Mouse (Mus musculus) liver, embryonic 14.5 days (tissue): ENCODE data around the gene Tle2. TPM values are rescaled to one million over a fixed set of nuclear protein-coding genes. Genes with fewer than 3 reads are reported as not detected.

ENCODE experiments used
- ATAC-seq: fragments of 200-750 bp; cut with Nextera tagmentation; 2 replicates; pipeline ENCODE4 v1.8.0; 2017; ENCODE audit warnings: moderate number of reproducible peaks, mild to moderate bottlenecking, moderate library complexity; ENCODE audit not compliant: insufficient read depth
- DNase-seq, 3 experiments: peaks; one replicate each; pipeline ENCODE4 v3.0.0-alpha.2; 2012 to 2013; ENCODE audit warnings: low read depth in 3 of 3, low spot score in 3 of 3
- H3K27ac ChIP-seq: fragments of 300-500 bp; sonication (generic); 2 replicates; pipeline ENCODE4 v1.5.1; 2014; ENCODE audit warnings: moderate library complexity, mild to moderate bottlenecking, control low read depth, inconsistent platforms
- H3K27me3 ChIP-seq: fragments of 300-500 bp; sonication (generic); 2 replicates; pipeline ENCODE4 v1.6.1; 2014; ENCODE audit warnings: mild to moderate bottlenecking, low read length, moderate library complexity; ENCODE audit not compliant: control insufficient read depth, insufficient read depth
- H3K36me3 ChIP-seq: fragments of 300-500 bp; sonication (generic); replicated peaks from 2 replicates; pipeline ENCODE4 v1.6.1; 2014; ENCODE audit warnings: low read depth; ENCODE audit not compliant: control insufficient read depth, insufficient read depth
- H3K4me1 ChIP-seq, 2 experiments: fragments of 200-500 bp in 1 of 2; fragments of 300-500 bp in 1 of 2; sonication (generic) in 1 of 2; replicated peaks; 2 replicates each; pipeline ENCODE4 v1.6.1; 2012 to 2014; ENCODE audit warnings: antibody characterized with exemption in 1 of 2, inconsistent platforms in 1 of 2, low read length in 1 of 2; ENCODE audit not compliant: control insufficient read depth in 2 of 2, insufficient read depth in 2 of 2
- H3K4me2 ChIP-seq: fragments of 300-500 bp; sonication (generic); 2 replicates; pipeline ENCODE4 v1.6.1; 2014; ENCODE audit warnings: low read depth, mild to moderate bottlenecking, control low read depth, moderate library complexity
- H3K4me3 ChIP-seq, 2 experiments: fragments of 200-500 bp in 1 of 2; fragments of 300-500 bp in 1 of 2; sonication (generic) in 1 of 2; 2 replicates each; pipeline ENCODE4 v1.5.1; 2012 to 2014; ENCODE audit warnings: low read depth in 2 of 2, low read length in 2 of 2, mild to moderate bottlenecking in 2 of 2, control low read depth in 1 of 2, inconsistent platforms in 1 of 2, moderate library complexity in 1 of 2; ENCODE audit not compliant: insufficient read depth in 1 of 2
- H3K9ac ChIP-seq: fragments of 300-500 bp; sonication (generic); replicated peaks from 2 replicates; pipeline ENCODE4 v1.6.1; 2014; ENCODE audit warnings: mild to moderate bottlenecking, control low read depth, moderate library complexity
- H3K9me3 ChIP-seq: fragments of 300-500 bp; sonication (generic); 2 replicates; pipeline ENCODE4 v1.6.1; 2016; ENCODE audit warnings: low read length, mixed read lengths; ENCODE audit not compliant: control insufficient read depth
- CTCF ChIP-seq: IDR thresholded peaks from 2 replicates; pipeline ENCODE4 v1.5.1; 2016; ENCODE audit warnings: antibody characterized with exemption, low read depth, control low read depth
- EP300 ChIP-seq: IDR thresholded peaks from 2 replicates; pipeline ENCODE4 v1.6.1; 2016; ENCODE audit warnings: antibody characterized with exemption, low read depth
- WGBS: fragments of 180-500 bp; shearing (Covaris S2); extraction: QIAGEN DNeasy Blood & Tissue Kit; methylation state at CpG from one replicate; pipeline ENCODE4 v1.1.7; 2014; ENCODE audit not compliant: insufficient replicate concordance; 5-methylcytosine and 5-hydroxymethylcytosine counted together
- polyA plus RNA-seq, 2 experiments: library from polyadenylated mRNA; depleted of rRNA in 1 of 2; stranded (reverse) in 1 of 2; unstranded in 1 of 2; fragments of >200 nt; fragmentation: Nextera tagmentation in 1 of 2; extraction: Ambion mirVana in 1 of 2; gene quantifications; 2 replicates each; pipeline versions ENCODE4 v1.2.1 to v1.2.3; 2012 to 2014

Tle2 gene
- polyA plus RNA-seq, 2 experiments, result 0.90 to 5.2 TPM

- ATAC-seq (peak; percentile 21), DNase-seq (peak in 2 of 3 experiments; percentile 50 to 60)
- H3K9me3 ChIP-seq, result no peaks in the 10 kb centered on the region
- H3K9ac ChIP-seq, result peak overlapping the region; percentile 24
- no peaks in the 10 kb centered on the region for H3K27me3 ChIP-seq
- H3K4me1 ChIP-seq, result peaks cover 17 to 35% of the 10 kb centered on the region in 2 experiments
- 9% methylated on average over 5 of the region's 5 CpGs for WGBS
- TF ChIP-seq CTCF, result no peak
- TF ChIP-seq EP300, result no peak
- peak overlapping the region; percentile 88 for H3K4me2 ChIP-seq
- peak overlapping the region; percentile 4 to 27; a peak in 2 of 4 replicates for H3K4me3 ChIP-seq
- H3K36me3 ChIP-seq, result no peaks in the 10 kb centered on the region
- peak overlapping the region; percentile 69 for H3K27ac ChIP-seq
Measured at GRCm38 (mm10) chr10:81546332-81546731, 28.0 kb upstream of the Tle2 start.

GRCm38 (mm10) chr10:81546788-81547571, 27.4 kb upstream of the Tle2 start:
- Histone ChIP-seq H3K4me1 (peaks cover 19 to 38% of the 10 kb centered on the region in 2 experiments), H3K36me3 (no peaks in the 10 kb centered on the region), H3K9ac (peak overlapping the region; percentile 24; the same call in 1 of the 2 replicates), H3K9me3 (no peaks in the 10 kb centered on the region), H3K27me3 (no peaks in the 10 kb centered on the region), H3K4me2 (peak overlapping the region; percentile 88; the same call in 1 of the 2 replicates), H3K27ac (peak overlapping the region; percentile 69), H3K4me3 (no peak overlapping the region)
- TF ChIP-seq CTCF, result no peak
- no peak for TF ChIP-seq EP300
- WGBS, result 76% methylated on average over 13 of the region's 13 CpGs
- no peak for ATAC-seq
- DNase-seq, result no peak

- Histone ChIP-seq H3K27ac (no peak overlapping the region), H3K4me1 (peaks cover 15 to 21% of the 10 kb centered on the region in 2 experiments), H3K4me2 (no peak overlapping the region), H3K4me3 (no peak overlapping the region), H3K9ac (no peak overlapping the region), H3K36me3 (no peaks in the 10 kb centered on the region), H3K9me3 (no peaks in the 10 kb centered on the region), H3K27me3 (no peaks in the 10 kb centered on the region)
- TF ChIP-seq EP300 (no peak), CTCF (no peak)
- DNase-seq (no peak), ATAC-seq (no peak)
- 68% methylated on average over 5 of the region's 5 CpGs for WGBS
Measured at GRCm38 (mm10) chr10:81548944-81549343, 25.4 kb upstream of the Tle2 start.

GRCm38 (mm10) chr10:81550257-81550656, 24.1 kb upstream of the Tle2 start:
- DNase-seq (no peak), ATAC-seq (no peak)
- 6% methylated on average over 7 of the region's 7 CpGs for WGBS
- Histone ChIP-seq H3K36me3 (no peaks in the 10 kb centered on the region), H3K4me3 (no peak overlapping the region), H3K27ac (no peak overlapping the region), H3K4me1 (peaks cover 15 to 21% of the 10 kb centered on the region in 2 experiments), H3K9ac (no peak overlapping the region), H3K27me3 (no peaks in the 10 kb centered on the region), H3K9me3 (no peaks in the 10 kb centered on the region), H3K4me2 (no peak overlapping the region)
- TF ChIP-seq CTCF (peak; percentile 97), EP300 (no peak)

- Histone ChIP-seq H3K9me3 (no peaks in the 10 kb centered on the region), H3K4me1 (peaks cover 3 to 10% of the 10 kb centered on the region in 2 experiments; a peak in 3 of 4 replicates), H3K9ac (no peak overlapping the region), H3K4me2 (no peak overlapping the region), H3K27me3 (no peaks in the 10 kb centered on the region), H3K4me3 (no peak overlapping the region), H3K27ac (no peak overlapping the region), H3K36me3 (no peaks in the 10 kb centered on the region)
- ATAC-seq (peak; percentile 64), DNase-seq (peak in 2 of 3 experiments; percentile 55 to 67)
- TF ChIP-seq CTCF (peak; percentile 95), EP300 (no peak)
- 2% methylated on average over 12 of the region's 12 CpGs for WGBS
Measured at GRCm38 (mm10) chr10:81551597-81552102, 22.7 kb upstream of the Tle2 start.
